Mouse (Mus musculus): ENCODE measurements around the gene Rnf217. TPM values are rescaled to one million over a fixed set of nuclear protein-coding genes. Genes with fewer than 3 reads are reported as not detected.

Rnf217 gene
- 1 to 10 TPM; 7.5 to 9.1 TPM for total RNA-seq (2021)
- polyA plus RNA-seq (2012; rRNA removed), result 4.0 and 4.1 TPM in 2 replicates
- long read RNA-seq, full-length matches to known transcripts, result 21 of 23 reads
- long read RNA-seq, partial matches to known transcripts, result 0 of 23 reads
- long read RNA-seq, other reads (novel, unspliced or antisense), result 2 of 23 reads

GRCm38 (mm10) chr10:31609066-31609961 lies at the start of gene Rnf217:
Gene Rnf217, minus strand, starts transcription at chr10:31609184.
- peak; percentile 87 for DNase-seq

GRCm38 (mm10) chr10:31647270-31647669 lies 38.3 kb upstream of the Rnf217 start:
- no peak for DNase-seq

GRCm38 (mm10) chr10:31646083-31646482 lies 37.1 kb upstream of the Rnf217 start:
- DNase-seq, result no peak

GRCm38 (mm10) chr10:31635098-31635497 lies 26.1 kb upstream of the Rnf217 start:
- no peak for DNase-seq

GRCm38 (mm10) chr10:31632005-31632404 lies 23.0 kb upstream of the Rnf217 start:
- DNase-seq, result no peak

- DNase-seq, result no peak
These were observed 6.4 kb upstream of the Rnf217 start for GRCm38 (mm10) chr10:31615355-31615754.

GRCm38 (mm10) chr10:31614111-31614510 lies 5.1 kb upstream of the Rnf217 start:
- DNase-seq, result no peak

- peak; percentile 60 for DNase-seq
These were observed 431 bp downstream of the Rnf217 start for GRCm38 (mm10) chr10:31608441-31609065.

GRCm38 (mm10) chr10:31606981-31607867 lies 1.8 kb downstream of the Rnf217 start:
- DNase-seq, result peak; percentile 59

GRCm38 (mm10) chr10:31603855-31604254 lies 5.1 kb downstream of the Rnf217 start:
- DNase-seq, result no peak

- no peak for DNase-seq
These were observed 8.9 kb downstream of the Rnf217 start for GRCm38 (mm10) chr10:31600116-31600515.

GRCm38 (mm10) chr10:31597886-31598285 lies 11.1 kb downstream of the Rnf217 start:
- peak; percentile 63 for DNase-seq

- no peak for DNase-seq
These were observed 12.2 kb downstream of the Rnf217 start for GRCm38 (mm10) chr10:31596804-31597203.

GRCm38 (mm10) chr10:31595326-31595725 lies 13.7 kb downstream of the Rnf217 start:
- DNase-seq, result no peak

GRCm38 (mm10) chr10:31592741-31593524 lies 16.1 kb downstream of the Rnf217 start:
- DNase-seq, result peak; percentile 74

- DNase-seq, result no peak
These were observed 16.8 kb downstream of the Rnf217 start for GRCm38 (mm10) chr10:31592095-31592740.

GRCm38 (mm10) chr10:31580722-31581121 lies 28.3 kb downstream of the Rnf217 start:
- DNase-seq, result no peak

GRCm38 (mm10) chr10:31580073-31580472 lies 28.9 kb downstream of the Rnf217 start:
- DNase-seq, result no peak

- no peak for DNase-seq
These were observed 35.7 kb downstream of the Rnf217 start for GRCm38 (mm10) chr10:31573267-31573666.

GRCm38 (mm10) chr10:31557311-31557710 lies 51.7 kb downstream of the Rnf217 start:
- DNase-seq, result no peak

Measured in adrenal gland, adult 2 months (tissue).